Mouse (Mus musculus) liver, embryonic 16.5 days (tissue): ENCODE measurements around the gene Prop1. TPM values are rescaled to one million over a fixed set of nuclear protein-coding genes. Genes with fewer than 3 reads are reported as not detected.
A peak's percentile ranks its signal among the peaks of the same experiment; 100 is the strongest.

Source experiments
- ATAC-seq: fragments of 200-750 bp; cut with Nextera tagmentation; 2 replicates; pipeline ENCODE4 v1.8.0; 2017; ENCODE audit warnings: low read depth, mild to moderate bottlenecking, moderate number of reproducible peaks, moderate library complexity
- H3K27ac ChIP-seq: fragments of 300-500 bp; sonication (generic); 2 replicates; pipeline ENCODE4 v1.5.1; 2014; ENCODE audit warnings: mild to moderate bottlenecking, low read length
- H3K27me3 ChIP-seq: fragments of 300-500 bp; sonication (generic); 2 replicates; pipeline ENCODE4 v1.6.1; 2014; ENCODE audit warnings: low read depth, low read length, mixed read lengths; ENCODE audit not compliant: control insufficient read depth, insufficient read depth
- H3K36me3 ChIP-seq: fragments of 300-500 bp; sonication (generic); 2 replicates; pipeline ENCODE4 v1.6.1; 2014; ENCODE audit warnings: mild to moderate bottlenecking; ENCODE audit not compliant: control insufficient read depth, insufficient read depth
- H3K4me1 ChIP-seq: fragments of 300-500 bp; sonication (generic); 2 replicates; pipeline ENCODE4 v1.6.1; 2014; ENCODE audit warnings: low read depth, low read length, mixed read lengths; ENCODE audit not compliant: control insufficient read depth
- H3K4me2 ChIP-seq: fragments of 300-500 bp; sonication (generic); 2 replicates; pipeline ENCODE4 v1.6.1; 2014; ENCODE audit warnings: low read depth, low read length, mixed read lengths
- H3K4me3 ChIP-seq: fragments of 300-500 bp; sonication (generic); 2 replicates; pipeline ENCODE4 v1.5.1; 2014; ENCODE audit warnings: low read depth, mild to moderate bottlenecking, low read length
- H3K9ac ChIP-seq: fragments of 300-500 bp; sonication (generic); 2 replicates; pipeline ENCODE4 v1.6.1; 2014; ENCODE audit warnings: low read depth, low read length
- H3K9me3 ChIP-seq: fragments of 300-500 bp; sonication (generic); replicated peaks from 2 replicates; pipeline ENCODE4 v1.6.1; 2016; ENCODE audit warnings: low read length; ENCODE audit not compliant: control insufficient read depth
- WGBS: fragments of 180-500 bp; shearing (Covaris S2); extraction: QIAGEN DNeasy Blood & Tissue Kit; methylation state at CpG from one replicate; pipeline ENCODE4 v1.1.7; 2014; ENCODE audit not compliant: insufficient replicate concordance; 5-methylcytosine and 5-hydroxymethylcytosine counted together
- polyA plus RNA-seq: library from polyadenylated mRNA; unstranded; fragments of >200 nt; fragmentation: Nextera tagmentation; extraction: Ambion mirVana; gene quantifications from 2 replicates; pipeline ENCODE4 v1.2.1, GENCODE M21; 2015

Gene Prop1
- not detected in 2 replicates for polyA plus RNA-seq

- no peak for ATAC-seq
- no peak within 1 kb of the TSS for H3K4me3 ChIP-seq
- H3K27me3 ChIP-seq = no peaks in the 10 kb centered on the region
- no peaks in the 10 kb centered on the region for H3K36me3 ChIP-seq
- no peaks in the 10 kb centered on the region for H3K9me3 ChIP-seq
- H3K4me2 ChIP-seq = no peak within 1 kb of the TSS
- no peak within 1 kb of the TSS for H3K9ac ChIP-seq
- no peaks in the 10 kb centered on the region for H3K4me1 ChIP-seq
- H3K27ac ChIP-seq = no peak within 1 kb of the TSS
- 56% methylated on average over 6 of the region's 6 CpGs for WGBS
Observed at GRCm38 (mm10) chr11:50953665-50954064, at the start of gene Prop1. Prop1 (minus strand) TSS chr11:50953765.

- Histone ChIP-seq H3K9me3 (no peaks in the 10 kb centered on the region), H3K36me3 (no peaks in the 10 kb centered on the region)
- WGBS = 49% methylated on average over 5 of the region's 5 CpGs
Observed at GRCm38 (mm10) chr11:51003296-51003695, 49.7 kb upstream of the Prop1 start, which contains the start of gene Olfr51. Olfr51 (plus strand) TSS chr11:51003596.

GRCm38 (mm10) chr11:50981667-50982066, 28.1 kb upstream of the Prop1 start, which contains the start of gene Olfr1377:
Olfr1377 (plus strand) TSS chr11:50981967.
- no peak for ATAC-seq
- WGBS = 48% methylated on average over 5 of the region's 5 CpGs
- no peaks in the 10 kb centered on the region for H3K27me3 ChIP-seq
- H3K9me3 ChIP-seq = no peaks in the 10 kb centered on the region
- H3K36me3 ChIP-seq = no peaks in the 10 kb centered on the region
- no peak within 1 kb of the TSS for H3K4me3 ChIP-seq
- no peak within 1 kb of the TSS for H3K9ac ChIP-seq
- H3K4me1 ChIP-seq = no peaks in the 10 kb centered on the region
- H3K4me2 ChIP-seq = no peak within 1 kb of the TSS
- H3K27ac ChIP-seq = no peak within 1 kb of the TSS

More at GRCm38 (mm10) chr11:51003296-51003695, 49.7 kb upstream of the Prop1 start, which contains the start of gene Olfr51:
- no peak within 1 kb of the TSS for H3K27ac ChIP-seq
- H3K27me3 ChIP-seq = no peaks in the 10 kb centered on the region
- H3K4me1 ChIP-seq = no peaks in the 10 kb centered on the region
- no peak for ATAC-seq
- no peak within 1 kb of the TSS for H3K4me2 ChIP-seq
- H3K4me3 ChIP-seq = no peak within 1 kb of the TSS
- H3K9ac ChIP-seq = no peak within 1 kb of the TSS

GRCm38 (mm10) chr11:50977216-50977615, 23.7 kb upstream of the Prop1 start:
- no peak overlapping the region for H3K9ac ChIP-seq
- no peaks in the 10 kb centered on the region for H3K4me1 ChIP-seq
- H3K27ac ChIP-seq = no peak overlapping the region
- H3K4me2 ChIP-seq = no peak overlapping the region
- 52% methylated on average over 4 of the region's 4 CpGs for WGBS
- no peaks in the 10 kb centered on the region for H3K27me3 ChIP-seq
- no peak overlapping the region for H3K4me3 ChIP-seq
- no peaks in the 10 kb centered on the region for H3K9me3 ChIP-seq
- H3K36me3 ChIP-seq = no peaks in the 10 kb centered on the region
- ATAC-seq = no peak

GRCm38 (mm10) chr11:50966230-50966629, 12.7 kb upstream of the Prop1 start, which contains the start of gene Olfr1378:
Olfr1378 (plus strand) TSS chr11:50966530.
- no peaks in the 10 kb centered on the region for H3K4me1 ChIP-seq
- H3K27ac ChIP-seq = no peak within 1 kb of the TSS
- H3K4me3 ChIP-seq = no peak within 1 kb of the TSS
- ATAC-seq = no peak
- no peaks in the 10 kb centered on the region for H3K27me3 ChIP-seq
- H3K36me3 ChIP-seq = no peaks in the 10 kb centered on the region
- H3K9me3 ChIP-seq = no peaks in the 10 kb centered on the region
- no peak within 1 kb of the TSS for H3K9ac ChIP-seq
- 73% methylated on average over 11 of the region's 11 CpGs for WGBS
- H3K4me2 ChIP-seq = no peak within 1 kb of the TSS

GRCm38 (mm10) chr11:50964886-50965285, 11.3 kb upstream of the Prop1 start:
- Histone ChIP-seq H3K4me2 (no peak overlapping the region), H3K27ac (no peak overlapping the region), H3K36me3 (no peaks in the 10 kb centered on the region), H3K27me3 (no peaks in the 10 kb centered on the region), H3K9me3 (no peaks in the 10 kb centered on the region), H3K4me3 (no peak overlapping the region), H3K4me1 (no peaks in the 10 kb centered on the region), H3K9ac (no peak overlapping the region)
- 19% methylated on average over 2 of the region's 2 CpGs for WGBS
- no peak for ATAC-seq

- H3K4me2 ChIP-seq = no peak overlapping the region
Observed at GRCm38 (mm10) chr11:50952290-50952689, 1.3 kb downstream of the Prop1 start.

GRCm38 (mm10) chr11:50943506-50943905, 10.1 kb downstream of the Prop1 start, which contains the start of gene 4933414I15Rik:
4933414I15Rik (minus strand) TSS chr11:50943765.
- no peak for ATAC-seq
- H3K36me3 ChIP-seq = no peaks in the 10 kb centered on the region
- H3K4me3 ChIP-seq = no peak within 1 kb of the TSS
- H3K4me1 ChIP-seq = no peaks in the 10 kb centered on the region
- no peaks in the 10 kb centered on the region for H3K9me3 ChIP-seq
- H3K9ac ChIP-seq = no peak within 1 kb of the TSS
- H3K4me2 ChIP-seq = no peak within 1 kb of the TSS
- no peaks in the 10 kb centered on the region for H3K27me3 ChIP-seq
- H3K27ac ChIP-seq = no peak within 1 kb of the TSS
- 69% methylated on average over 14 of the region's 14 CpGs for WGBS

More at GRCm38 (mm10) chr11:50952290-50952689, 1.3 kb downstream of the Prop1 start:
- peak; percentile 45; the same call in 1 of the 2 replicates for ATAC-seq
- 60% methylated on average over 14 of the region's 14 CpGs for WGBS
- Histone ChIP-seq H3K9ac (no peak overlapping the region), H3K9me3 (no peaks in the 10 kb centered on the region), H3K27me3 (no peaks in the 10 kb centered on the region), H3K4me3 (no peak overlapping the region), H3K36me3 (no peaks in the 10 kb centered on the region), H3K4me1 (no peaks in the 10 kb centered on the region), H3K27ac (no peak overlapping the region)

- no peak overlapping the region for H3K4me2 ChIP-seq
- H3K27me3 ChIP-seq = no peaks in the 10 kb centered on the region
- ATAC-seq = no peak
- H3K9me3 ChIP-seq = no peaks in the 10 kb centered on the region
- 48% methylated on average over 12 of the region's 12 CpGs for WGBS
- no peaks in the 10 kb centered on the region for H3K4me1 ChIP-seq
- H3K4me3 ChIP-seq = no peak overlapping the region
- no peak overlapping the region for H3K27ac ChIP-seq
- no peaks in the 10 kb centered on the region for H3K36me3 ChIP-seq
- H3K9ac ChIP-seq = no peak overlapping the region
Observed at GRCm38 (mm10) chr11:50942386-50942785, 11.2 kb downstream of the Prop1 start.
